Mouse (Mus musculus): Measurements from ENCODE around the gene Gm20388.

DNA sequence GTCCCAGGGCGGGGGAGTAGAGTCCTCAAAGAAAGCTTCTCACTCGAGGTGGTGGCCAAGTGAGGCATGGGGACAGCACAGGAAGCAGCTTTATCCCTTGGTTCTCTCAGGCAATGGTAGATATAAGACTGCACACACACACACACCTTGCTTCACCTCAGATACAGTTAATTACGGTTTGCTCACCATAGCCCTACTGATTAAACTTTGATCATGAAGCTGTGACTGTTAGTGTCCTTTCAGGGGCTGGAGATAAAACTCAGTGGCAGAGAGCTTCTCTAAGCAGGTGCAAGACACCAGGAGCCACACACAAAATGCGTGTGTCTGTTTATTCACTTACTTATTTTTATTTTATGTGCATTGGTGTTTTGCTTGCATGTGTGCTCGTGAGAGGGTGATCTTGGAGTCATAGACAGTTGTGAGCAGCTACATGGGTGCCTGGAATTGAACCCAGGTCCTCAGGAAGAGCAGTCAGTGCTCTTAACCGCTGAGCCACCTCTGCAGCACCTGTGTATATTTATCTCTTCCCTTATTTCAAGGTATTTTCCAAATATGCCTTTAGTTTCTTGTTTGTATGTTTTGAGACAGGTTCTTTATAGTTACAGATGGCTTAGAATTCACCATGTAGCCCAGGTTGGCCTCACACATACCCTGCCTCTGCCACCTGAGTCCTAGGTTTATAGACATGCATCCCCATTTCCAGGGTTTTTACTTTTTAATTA, 3897.4 kb downstream of the Gm20388 start:
- TF ChIP-seq CTCF (IDR thresholded peaks at IDR 0.05; ENCODE audit: low read depth) (no peak), EP300 (IDR thresholded peaks at IDR 0.05; ENCODE audit: low read depth) (no peak)
